ENCODE assay signal across 17 mouse cellular contexts in genomic region chr8:46690581-46690980, GRCm38 (mm10). TPM values are rescaled to one million over a fixed set of nuclear protein-coding genes. Genes with fewer than 3 reads are reported as not detected.
A peak's percentile ranks its signal among the peaks of the same experiment; 100 is the strongest.
DNase-seq lines count a peak whose midpoint lies in the region; ATAC-seq and TF ChIP-seq lines count a peak whose summit lies in the region.
"Had no signal": no experiment of that assay in that cellular context is flagged by ENCODE, and none has a peak within 500 bp of the region (broad histone marks: within the 10 kb centered on the region; RNA-seq: fewer than 3 reads in every experiment).

No protein-coding gene starts in this region.

- no peak for DNase-seq in frontal cortex, postnatal 14 days (ENCODE audit: low spot score in 2 of 2)
- no peak for DNase-seq in lung, postnatal 0 days (ENCODE audit: low spot score)
- DNase-seq in lung, postnatal 4 days: no peak
- no peak for DNase-seq in spleen, postnatal 4 days (ENCODE audit: low spot score in 2 of 2)
- no peak for DNase-seq in cerebellum, postnatal 14 days
- DNase-seq: adrenal gland, postnatal 14 days; cerebellum, adult 18-20 months; cerebellum, adult 9-11 months; gastrocnemius, postnatal 14 days; heart, postnatal 36 days had no signal

- no peaks in the 10 kb centered on the region for H3K36me3 ChIP-seq in lung, postnatal 0 days (ENCODE audit: insufficient read depth, low read length)
- H3K36me3 ChIP-seq in stomach, embryonic 14.5 days (ENCODE audit: control insufficient read depth, insufficient read depth, low read length): no peaks in the 10 kb centered on the region
- H3K36me3 ChIP-seq: embryonic facial prominence, embryonic 12.5 days; forebrain, embryonic 15.5 days; heart, embryonic 13.5 days; hindbrain, embryonic 13.5 days had no signal

- H3K4me2 ChIP-seq in lung, postnatal 0 days (replicated peaks; ENCODE audit: low read depth, low read length): no peak overlapping the region
- H3K4me2 ChIP-seq in stomach, embryonic 14.5 days (replicated peaks; ENCODE audit: low read depth, low read length): no peak overlapping the region
- H3K4me2 ChIP-seq: embryonic facial prominence, embryonic 12.5 days; forebrain, embryonic 15.5 days; heart, embryonic 13.5 days; hindbrain, embryonic 13.5 days had no signal

- H3K9me3 ChIP-seq in lung, postnatal 0 days (ENCODE audit: low read length): no peaks in the 10 kb centered on the region
- H3K9me3 ChIP-seq in stomach, embryonic 14.5 days (ENCODE audit: control insufficient read depth, low read depth, low read length): no peaks in the 10 kb centered on the region
- H3K9me3 ChIP-seq: embryonic facial prominence, embryonic 12.5 days; forebrain, embryonic 15.5 days; heart, embryonic 13.5 days; hindbrain, embryonic 13.5 days had no signal

- H3K9ac ChIP-seq in lung, postnatal 0 days (replicated peaks; ENCODE audit: low read depth): no peak overlapping the region
- no peak overlapping the region for H3K9ac ChIP-seq in stomach, embryonic 14.5 days (replicated peaks; ENCODE audit: low read depth, low read length)
- H3K9ac ChIP-seq: embryonic facial prominence, embryonic 12.5 days; forebrain, embryonic 15.5 days; heart, embryonic 13.5 days; hindbrain, embryonic 13.5 days had no signal

- TF ChIP-seq EP300 in lung, postnatal 0 days (IDR thresholded peaks at IDR 0.05): no peak

- ATAC-seq in frontal cortex, adult (ENCODE audit: low TSS enrichment): peak; percentile 36
- ATAC-seq in lung, postnatal 0 days: no peak
- ATAC-seq in stomach, embryonic 14.5 days (ENCODE audit: insufficient number of reproducible peaks, insufficient read depth, low FRiP score, low read depth): no peak
- ATAC-seq: activated CD4-positive, CD25-positive, alpha-beta regulatory T cell, adult 4 months; forebrain, embryonic 15.5 days had no signal

- WGBS in lung, postnatal 0 days: 71% methylated on average over 5 of the region's 5 CpGs
- WGBS in stomach, embryonic 14.5 days: 69% methylated on average over 5 of the region's 5 CpGs

- H3K4me3 ChIP-seq in lung, postnatal 0 days (ENCODE audit: low read depth, low read length): no peak overlapping the region
- H3K4me3 ChIP-seq in stomach, embryonic 14.5 days (ENCODE audit: low read depth, low read length): no peak overlapping the region
- H3K4me3 ChIP-seq: embryonic facial prominence, embryonic 12.5 days; forebrain, embryonic 15.5 days; heart, embryonic 13.5 days; hindbrain, embryonic 13.5 days had no signal

- no peak for TF ChIP-seq CTCF in lung, postnatal 0 days (IDR thresholded peaks at IDR 0.05)

- H3K27me3 ChIP-seq in lung, postnatal 0 days (replicated peaks; ENCODE audit: insufficient read depth, low read length): no peaks in the 10 kb centered on the region
- no peaks in the 10 kb centered on the region for H3K27me3 ChIP-seq in stomach, embryonic 14.5 days (ENCODE audit: control insufficient read depth, insufficient read depth, low read length)
- H3K27me3 ChIP-seq: embryonic facial prominence, embryonic 12.5 days; forebrain, embryonic 15.5 days; heart, embryonic 13.5 days; hindbrain, embryonic 13.5 days had no signal

- H3K4me1 ChIP-seq in lung, postnatal 0 days (ENCODE audit: insufficient read depth, low read depth, low read length): no peaks in the 10 kb centered on the region
- H3K4me1 ChIP-seq in stomach, embryonic 14.5 days (ENCODE audit: control insufficient read depth, insufficient read depth, low read length): no peaks in the 10 kb centered on the region
- H3K4me1 ChIP-seq: embryonic facial prominence, embryonic 12.5 days; forebrain, embryonic 15.5 days; heart, embryonic 13.5 days had no signal

- H3K27ac ChIP-seq in lung, postnatal 0 days (ENCODE audit: low read length): 0 out of 2 replicates have a peak overlapping the region, but pooled peaks have one; percentile 20
- H3K27ac ChIP-seq in stomach, embryonic 14.5 days (ENCODE audit: low read length): peak overlapping the region; percentile 52; the same call in 1 of the 2 replicates
- H3K27ac ChIP-seq: embryonic facial prominence, embryonic 12.5 days; forebrain, embryonic 15.5 days; heart, embryonic 13.5 days; hindbrain, embryonic 13.5 days had no signal

RNA-seq across cellular contexts. Expression of gene Irf2, which starts 49.0 kb away (rescaled TPM):
- 64.9 and 75.4 TPM in 2 replicates for polyA plus RNA-seq in lung, postnatal 0 days (2015; fragmentation: Nextera tagmentation; extraction: Ambion mirVana)
- 23.2 and 24.7 TPM in 2 replicates for polyA plus RNA-seq in stomach, embryonic 14.5 days (2014; fragmentation: Nextera tagmentation; extraction: Ambion mirVana)
